Comparison of ENCODE assay signal across 24 mouse cellular contexts in the genomic region with DNA sequence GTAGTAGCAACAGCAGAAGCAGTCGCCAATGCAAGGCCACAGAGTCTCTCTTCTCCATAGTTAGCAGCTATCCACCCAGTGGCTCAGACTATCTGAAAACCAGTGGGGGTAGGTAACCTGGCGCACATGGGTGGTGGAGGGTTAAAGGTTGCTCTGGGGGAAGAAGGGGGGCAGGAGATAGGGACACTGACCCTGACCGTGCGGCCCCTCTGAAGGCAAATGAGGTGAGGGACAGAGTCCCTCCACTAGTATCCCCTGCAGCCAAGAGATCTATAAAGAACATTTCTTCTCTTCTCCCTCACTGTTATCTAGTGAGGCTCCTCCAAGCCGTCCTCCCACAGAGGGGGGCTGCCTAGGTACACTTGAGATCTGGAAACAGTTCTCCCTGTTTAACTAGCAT. TPM values are rescaled to one million over a fixed set of nuclear protein-coding genes. Genes with fewer than 3 reads are reported as not detected.
DNase-seq lines count a peak whose midpoint lies in the region; ATAC-seq and TF ChIP-seq lines count a peak whose summit lies in the region.
"Had no signal": no experiment of that assay in that cellular context is flagged by ENCODE, and none has a peak within 500 bp of the region (broad histone marks: within the 10 kb centered on the region; RNA-seq: fewer than 3 reads in every experiment).

Shbg (minus strand) TSS at position 101 of the 400 bp plus-strand sequence.

- no peak within 1 kb of the TSS for H3K4me3 ChIP-seq in gastrocnemius, adult 2 months
- no peak within 1 kb of the TSS for H3K4me3 ChIP-seq in lung, embryonic 15.5 days
- no peak within 1 kb of the TSS for H3K4me3 ChIP-seq in limb, embryonic 13.5 days
- H3K4me3 ChIP-seq in liver, postnatal 0 days (ENCODE audit: low read depth, low read length) = no peak within 1 kb of the TSS
- no peak within 1 kb of the TSS for H3K4me3 ChIP-seq in kidney, embryonic 16.5 days (ENCODE audit: low read length)
- H3K4me3 ChIP-seq in forebrain, embryonic 13.5 days = no peak within 1 kb of the TSS
- H3K4me3 ChIP-seq: heart, embryonic 15.5 days; layer of hippocampus, adult 2 months had no signal

- no peak for ATAC-seq in lung, embryonic 15.5 days (ENCODE audit: borderline replicate concordance, extremely low read depth, low FRiP score, low TSS enrichment)
- no peak for ATAC-seq in limb, embryonic 13.5 days (ENCODE audit: low FRiP score, low read depth)
- ATAC-seq in liver, postnatal 0 days = no peak
- no peak for ATAC-seq in kidney, embryonic 16.5 days (ENCODE audit: low FRiP score, low TSS enrichment)
- ATAC-seq in forebrain, embryonic 13.5 days = no peak
- ATAC-seq: activated CD4-positive, CD25-positive, alpha-beta regulatory T cell, adult 4 months; intestine, embryonic 16.5 days; Patski had no signal

- H3K4me2 ChIP-seq in lung, embryonic 15.5 days = no peak within 1 kb of the TSS
- no peak within 1 kb of the TSS for H3K4me2 ChIP-seq in limb, embryonic 13.5 days (replicated peaks)
- no peak within 1 kb of the TSS for H3K4me2 ChIP-seq in liver, postnatal 0 days (ENCODE audit: low read depth, low read length)
- H3K4me2 ChIP-seq in kidney, embryonic 16.5 days (replicated peaks; ENCODE audit: low read depth, low read length) = no peak within 1 kb of the TSS
- H3K4me2 ChIP-seq in forebrain, embryonic 13.5 days = no peak within 1 kb of the TSS
- H3K4me2 ChIP-seq: heart, embryonic 15.5 days; hindbrain, embryonic 14.5 days had no signal

- H3K36me3 ChIP-seq in lung, embryonic 15.5 days = no peaks in the 10 kb centered on the region
- no peaks in the 10 kb centered on the region for H3K36me3 ChIP-seq in limb, embryonic 13.5 days
- H3K36me3 ChIP-seq in liver, postnatal 0 days (replicated peaks; ENCODE audit: insufficient read depth, low read length) = no peaks in the 10 kb centered on the region
- no peaks in the 10 kb centered on the region for H3K36me3 ChIP-seq in kidney, embryonic 16.5 days (ENCODE audit: insufficient read depth, low read length)
- no peaks in the 10 kb centered on the region for H3K36me3 ChIP-seq in forebrain, embryonic 13.5 days (ENCODE audit: poor library complexity, severe bottlenecking)
- H3K36me3 ChIP-seq: heart, embryonic 15.5 days had no signal

- DNase-seq in gastrocnemius, adult 2 months = no peak
- DNase-seq in gastrocnemius, postnatal 25 days = no peak
- DNase-seq in lung, adult 18-20 months = no peak
- DNase-seq in liver, postnatal 0 days = no peak
- DNase-seq: adrenal gland, postnatal 14 days; cerebellum, adult 11-12 months; gastrocnemius, postnatal 36 days; thymus, adult 18-20 months had no signal

- H3K27me3 ChIP-seq in lung, embryonic 15.5 days = peaks cover 11% of the 10 kb centered on the region
- peaks cover 10% of the 10 kb centered on the region; the same call in 1 of the 2 replicates for H3K27me3 ChIP-seq in limb, embryonic 13.5 days
- no peaks in the 10 kb centered on the region for H3K27me3 ChIP-seq in liver, postnatal 0 days (ENCODE audit: insufficient read depth, low read length)
- no peaks in the 10 kb centered on the region for H3K27me3 ChIP-seq in kidney, embryonic 16.5 days (ENCODE audit: insufficient read depth, low read length)
- H3K27me3 ChIP-seq in forebrain, embryonic 13.5 days = no peaks in the 10 kb centered on the region

- peaks cover 16% of the 10 kb centered on the region for H3K4me1 ChIP-seq in lung, embryonic 15.5 days
- peaks cover 12% of the 10 kb centered on the region for H3K4me1 ChIP-seq in limb, embryonic 13.5 days
- peaks cover 10% of the 10 kb centered on the region for H3K4me1 ChIP-seq in liver, postnatal 0 days (ENCODE audit: insufficient read depth)
- H3K4me1 ChIP-seq in kidney, embryonic 16.5 days (ENCODE audit: insufficient read depth, low read length) = peaks cover 12% of the 10 kb centered on the region; the same call in 1 of the 2 replicates
- H3K4me1 ChIP-seq in forebrain, embryonic 13.5 days = peaks cover 17% of the 10 kb centered on the region

- TF ChIP-seq EP300 in liver, postnatal 0 days (IDR thresholded peaks at IDR 0.05; ENCODE audit: low read depth) = no peak

- intact Hi-C loops in gastrocnemius, adult 2 months (cut with DNase I) = no loop called here

- H3K9me3 ChIP-seq in lung, embryonic 15.5 days = no peaks in the 10 kb centered on the region
- H3K9me3 ChIP-seq in limb, embryonic 13.5 days = no peaks in the 10 kb centered on the region
- H3K9me3 ChIP-seq in liver, postnatal 0 days (ENCODE audit: low read length) = no peaks in the 10 kb centered on the region
- no peaks in the 10 kb centered on the region for H3K9me3 ChIP-seq in kidney, embryonic 16.5 days (ENCODE audit: low read length)
- H3K9me3 ChIP-seq in forebrain, embryonic 13.5 days (replicated peaks) = no peaks in the 10 kb centered on the region
- H3K9me3 ChIP-seq: heart, embryonic 15.5 days had no signal

- no peak for TF ChIP-seq CTCF in gastrocnemius, adult 2 months (IDR thresholded peaks at IDR 0.05)
- TF ChIP-seq CTCF in liver, postnatal 0 days (IDR thresholded peaks at IDR 0.05; ENCODE audit: low read depth) = no peak

- peak within 1 kb of the TSS; percentile 65 for H3K27ac ChIP-seq in gastrocnemius, adult 2 months
- no peak within 1 kb of the TSS for H3K27ac ChIP-seq in lung, embryonic 15.5 days
- no peak within 1 kb of the TSS for H3K27ac ChIP-seq in limb, embryonic 13.5 days
- H3K27ac ChIP-seq in liver, postnatal 0 days (ENCODE audit: low read depth) = no peak within 1 kb of the TSS
- H3K27ac ChIP-seq in kidney, embryonic 16.5 days (ENCODE audit: low read length) = no peak within 1 kb of the TSS
- no peak within 1 kb of the TSS for H3K27ac ChIP-seq in forebrain, embryonic 13.5 days
- H3K27ac ChIP-seq: heart, embryonic 15.5 days; hindbrain, embryonic 14.5 days; kidney, postnatal 0 days; layer of hippocampus, adult 2 months had no signal

- WGBS in lung, embryonic 15.5 days = 64% methylated on average over 5 of the region's 5 CpGs
- WGBS in limb, embryonic 13.5 days = 67% methylated on average over 5 of the region's 5 CpGs
- 37% methylated on average over 5 of the region's 5 CpGs for WGBS in liver, postnatal 0 days (ENCODE audit: insufficient replicate concordance)
- WGBS in kidney, embryonic 16.5 days = 59% methylated on average over 5 of the region's 5 CpGs
- WGBS in forebrain, embryonic 13.5 days = 81% methylated on average over 5 of the region's 5 CpGs

- H3K9ac ChIP-seq in lung, embryonic 15.5 days = 0 out of 2 replicates have a peak within 1 kb of the TSS, but pooled peaks have one; percentile 19
- 0 out of 2 replicates have a peak within 1 kb of the TSS, but pooled peaks have one; percentile 25 for H3K9ac ChIP-seq in limb, embryonic 13.5 days
- peak within 1 kb of the TSS; percentile 26; the same call in 1 of the 2 replicates for H3K9ac ChIP-seq in liver, postnatal 0 days (replicated peaks)
- H3K9ac ChIP-seq in kidney, embryonic 16.5 days (replicated peaks; ENCODE audit: low read length) = no peak within 1 kb of the TSS
- no peak within 1 kb of the TSS for H3K9ac ChIP-seq in forebrain, embryonic 13.5 days
- H3K9ac ChIP-seq: heart, embryonic 15.5 days; hindbrain, embryonic 14.5 days had no signal

RNA-seq across cellular contexts. Expression of gene Shbg, which starts in this region (rescaled TPM):
- not detected for total RNA-seq in gastrocnemius, adult 2 months (2021)
- under 1 TPM in 1 of 2 experiments, not detected in 1; 0.62 TPM for total RNA-seq in gastrocnemius, postnatal 25 days (2021)
- polyA plus RNA-seq in lung, embryonic 15.5 days (2015; fragmentation: Nextera tagmentation; extraction: Ambion mirVana) = not detected in 2 replicates
- polyA plus RNA-seq in limb, embryonic 13.5 days (2015; fragmentation: Nextera tagmentation; extraction: Ambion mirVana) = 0.22 TPM in 1 of 2 replicates, not detected in the other
- 4.3 and 4.7 TPM in 2 replicates for polyA plus RNA-seq in liver, postnatal 0 days (2015; fragmentation: Nextera tagmentation; extraction: Ambion mirVana)
- polyA plus RNA-seq in kidney, embryonic 16.5 days (2015; fragmentation: Nextera tagmentation; extraction: Ambion mirVana) = 0.17 TPM in 1 of 2 replicates, not detected in the other
- not detected in 2 replicates for polyA plus RNA-seq in forebrain, embryonic 13.5 days (2015; fragmentation: Nextera tagmentation; extraction: Ambion mirVana)
- total RNA-seq: adrenal gland, postnatal 14 days; gastrocnemius, postnatal 36 days; layer of hippocampus, adult 2 months; left cerebral cortex, postnatal 36 days; midbrain, postnatal 0 days had no signal
- polyA plus RNA-seq: activated CD4-positive, CD25-positive, alpha-beta regulatory T cell, adult 4 months; heart, embryonic 15.5 days; hindbrain, embryonic 14.5 days; lung, embryonic 16.5 days; midbrain, postnatal 0 days; neural tube, embryonic 11.5 days; Patski; urinary bladder, adult 2 months had no signal

Comparison
In these comparisons a context has a peak if more than half of its experiments do, and no peak if none do; other contexts are left out.
1. H3K9ac ChIP-seq: peak in lung, embryonic 15.5 days (single experiment), limb, embryonic 13.5 days (single experiment) and liver, postnatal 0 days (single experiment); none in kidney, embryonic 16.5 days (single experiment) and forebrain, embryonic 13.5 days (single experiment).